Mouse (Mus musculus) small intestine, adult 2 months (tissue): Measurements from ENCODE around the gene Glud1.

Experiments used
- CTCF ChIP-seq: fragments of 200-500 bp; IDR thresholded peaks from 2 replicates; pipeline ENCODE4 v1.5.1; 2012; ENCODE audit warnings: low read depth, mild to moderate bottlenecking, control low read depth, inconsistent platforms, low read length, moderate library complexity, mixed read lengths; ENCODE audit not compliant: insufficient replicate concordance, insufficient read length; ENCODE audit errors: extremely low read depth
- POLR2A ChIP-seq: fragments of 200-500 bp; IDR thresholded peaks from 2 replicates; pipeline ENCODE4 v1.6.1; 2012; ENCODE audit warnings: low read depth, mild to moderate bottlenecking, control low read depth, inconsistent platforms, low read length, moderate library complexity

GRCm38 (mm10) chr14:34357671-34358455 is 47.3 kb downstream of the Glud1 start:
- TF ChIP-seq POLR2A (no peak), CTCF (no peak)
